Mouse (Mus musculus) midbrain, embryonic 12.5 days (tissue): Measurements from ENCODE around the gene Nat8f5. TPM values are rescaled to one million over a fixed set of nuclear protein-coding genes. Genes with fewer than 3 reads are reported as not detected.
"Not testable (repeated sequence)": the region's sequence is repeated elsewhere in the genome, so short reads cannot be mapped to it uniquely, and the experiment has no call there.

Experiments used
- ATAC-seq: fragments of 200-750 bp; cut with Nextera tagmentation; 2 replicates; pipeline ENCODE4 v1.8.0; 2017; ENCODE audit warnings: low read depth, moderate TSS enrichment, moderate library complexity; ENCODE audit not compliant: low FRiP score
- H3K27ac ChIP-seq: fragments of 300-500 bp; sonication (generic); replicated peaks from 2 replicates; pipeline ENCODE4 v1.5.1; 2016; ENCODE audit warnings: mild to moderate bottlenecking
- H3K27me3 ChIP-seq: fragments of 300-500 bp; sonication (generic); 2 replicates; pipeline ENCODE4 v1.6.1; 2016; ENCODE audit warnings: mild to moderate bottlenecking
- H3K36me3 ChIP-seq: fragments of 300-500 bp; sonication (generic); 2 replicates; pipeline ENCODE4 v1.6.1; 2016
- H3K4me1 ChIP-seq: fragments of 300-500 bp; sonication (generic); 2 replicates; pipeline ENCODE4 v1.6.1; 2016
- H3K4me2 ChIP-seq: fragments of 300-500 bp; sonication (generic); replicated peaks from 2 replicates; pipeline ENCODE4 v1.6.1; 2016; ENCODE audit warnings: mild to moderate bottlenecking, moderate library complexity
- H3K4me3 ChIP-seq: fragments of 300-500 bp; sonication (generic); 2 replicates; pipeline ENCODE4 v1.5.1; 2016; ENCODE audit warnings: mild to moderate bottlenecking
- H3K9ac ChIP-seq: fragments of 300-500 bp; sonication (generic); replicated peaks from 2 replicates; pipeline ENCODE4 v1.6.1; 2016; ENCODE audit warnings: mild to moderate bottlenecking, moderate library complexity
- H3K9me3 ChIP-seq: fragments of 300-500 bp; sonication (generic); 2 replicates; pipeline ENCODE4 v1.6.1; 2016; ENCODE audit warnings: mild to moderate bottlenecking
- WGBS: fragments of 180-500 bp; shearing (Covaris S2); methylation state at CpG from one replicate; pipeline ENCODE4 v1.1.7; 2016; 5-methylcytosine and 5-hydroxymethylcytosine counted together
- polyA plus RNA-seq: library from polyadenylated mRNA; unstranded; fragments of >200 nt; fragmentation: Nextera tagmentation; extraction: Ambion mirVana; gene quantifications from 2 replicates; pipeline ENCODE4 v1.2.1, GENCODE M21; 2016

Gene Nat8f5
- polyA plus RNA-seq, result not detected in 2 replicates

GRCm38 (mm10) chr6:85820837-85821236, at the start of gene Nat8f5, which contains the start of gene Nat8f6:
TSS of gene Nat8f5 (minus strand) at chr6:85820972.
TSS of gene Nat8f6 (minus strand) at chr6:85820954.
- 88% methylated on average over 5 of the region's 5 CpGs for WGBS
- Histone ChIP-seq H3K36me3 (no peaks in the 10 kb centered on the region), H3K9ac (no peak within 1 kb of the TSS), H3K4me1 (no peaks in the 10 kb centered on the region), H3K27me3 (no peaks in the 10 kb centered on the region), H3K9me3 (no peaks in the 10 kb centered on the region), H3K4me2 (no peak within 1 kb of the TSS), H3K27ac (no peak within 1 kb of the TSS), H3K4me3 (no peak within 1 kb of the TSS)
- ATAC-seq, result no peak

DNA sequence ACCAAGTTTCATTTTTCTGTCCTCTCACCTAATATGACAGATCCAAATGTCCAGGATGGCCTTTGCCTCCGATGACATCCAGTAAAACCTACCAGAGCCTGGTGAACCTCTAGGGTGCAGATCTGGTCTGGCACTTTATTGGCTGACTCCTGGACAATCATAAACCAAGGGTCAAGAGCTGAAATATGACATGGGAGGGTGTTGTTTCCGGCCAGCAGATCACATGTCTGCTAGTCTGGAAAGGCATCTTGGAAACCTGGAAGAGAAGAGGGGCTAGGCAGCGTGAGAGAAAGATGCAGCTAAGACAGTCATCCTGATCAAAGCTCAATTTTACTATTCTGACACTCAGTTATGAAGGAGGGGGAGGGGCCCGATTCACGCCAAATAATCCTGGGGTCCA, 48.2 kb upstream of the Nat8f5 start, which contains the start of gene Nat8f2:
Gene Nat8f2 (minus strand): TSS at position 153 of the 400 bp plus-strand sequence.
- not testable (repeated sequence) for ATAC-seq, H3K4me3 ChIP-seq, H3K27me3 ChIP-seq, H3K9ac ChIP-seq, H3K9me3 ChIP-seq, H3K4me1 ChIP-seq, H3K4me2 ChIP-seq, H3K36me3 ChIP-seq, H3K27ac ChIP-seq
- 92% methylated on average over 5 of the region's 5 CpGs for WGBS

DNA sequence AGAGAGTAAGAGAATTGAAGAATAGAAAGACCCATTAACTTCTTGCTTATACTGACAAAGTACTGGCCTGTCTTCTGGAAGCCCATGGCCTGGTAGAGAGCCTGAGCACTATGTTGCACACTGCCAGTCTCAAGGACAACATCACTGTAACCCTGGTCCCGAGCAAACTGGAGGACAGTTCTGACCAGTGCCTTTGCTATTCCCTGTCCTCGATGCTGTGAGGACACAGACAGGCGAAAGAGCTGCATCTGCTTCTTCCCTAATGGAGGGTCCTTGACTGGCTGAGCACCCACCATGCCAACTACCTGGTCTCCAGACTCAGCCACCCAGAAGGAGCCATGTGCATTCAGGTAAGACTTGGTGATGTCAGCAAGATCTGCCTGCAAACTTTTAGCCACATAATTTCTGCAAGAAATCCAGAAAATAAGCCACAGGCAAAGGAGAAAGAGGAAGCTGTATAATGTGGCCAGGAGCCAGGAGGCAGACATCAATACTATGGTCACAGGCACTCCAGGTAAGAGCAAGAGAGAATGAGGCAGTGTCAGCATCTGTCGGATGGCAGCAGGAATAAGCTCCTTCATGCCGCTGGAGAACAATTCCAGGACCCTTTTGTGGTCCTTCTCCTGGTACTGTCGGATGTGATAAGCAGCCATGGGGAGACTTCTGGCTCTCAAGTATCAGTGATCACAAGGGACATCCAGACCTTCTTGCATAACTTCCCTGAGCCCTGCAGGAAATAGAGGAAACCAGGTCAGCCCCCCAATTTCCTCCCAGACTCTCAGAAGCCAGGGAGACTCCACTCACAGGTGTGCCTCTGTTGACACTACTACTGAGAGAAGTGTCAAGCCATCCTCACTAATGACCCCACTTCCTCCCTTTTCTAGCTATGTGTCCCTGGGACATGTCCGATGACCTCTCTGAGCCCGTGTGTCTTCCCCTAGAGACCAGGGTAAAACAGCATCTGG, 47.2 kb upstream of the Nat8f5 start:
- ATAC-seq, result no peak
- Histone ChIP-seq H3K4me3 (no peak overlapping the region), H3K9me3 (no peaks in the 10 kb centered on the region), H3K27me3 (no peaks in the 10 kb centered on the region), H3K4me1 (no peaks in the 10 kb centered on the region), H3K27ac (no peak overlapping the region), H3K36me3 (no peaks in the 10 kb centered on the region), H3K9ac (no peak overlapping the region), H3K4me2 (no peak overlapping the region)
- 77% methylated on average over 8 of the region's 8 CpGs for WGBS

DNA sequence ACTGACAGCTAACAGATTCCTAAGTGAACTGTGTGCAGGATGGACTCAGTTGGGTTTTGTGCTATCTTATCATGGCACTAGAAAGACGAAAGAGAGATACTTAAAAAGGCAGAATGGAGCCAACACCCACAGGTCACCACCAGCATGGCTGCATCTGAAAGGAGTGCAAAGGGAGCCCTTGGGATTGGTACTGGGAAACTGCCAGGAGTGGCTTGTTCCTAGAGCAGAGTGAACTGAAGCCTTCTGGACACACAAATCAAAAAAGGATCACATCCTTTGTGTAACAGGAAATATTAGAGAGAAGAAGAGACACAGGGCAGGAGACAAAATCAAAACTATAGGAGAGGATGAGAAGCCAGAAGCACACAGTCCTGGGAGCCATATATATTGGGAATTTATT, 46.2 kb upstream of the Nat8f5 start:
- not testable (repeated sequence) for H3K4me1 ChIP-seq, ATAC-seq, H3K36me3 ChIP-seq, H3K27me3 ChIP-seq, H3K9ac ChIP-seq, H3K27ac ChIP-seq, H3K4me3 ChIP-seq, H3K9me3 ChIP-seq, H3K4me2 ChIP-seq
- 74% methylated on average over 1 of the region's 1 CpGs for WGBS

GRCm38 (mm10) chr6:85866166-85866565, 45.4 kb upstream of the Nat8f5 start:
- H3K4me3 ChIP-seq, H3K4me2 ChIP-seq, ATAC-seq, H3K27me3 ChIP-seq, H3K36me3 ChIP-seq, H3K9ac ChIP-seq, H3K27ac ChIP-seq, H3K4me1 ChIP-seq, H3K9me3 ChIP-seq: not testable (repeated sequence)
- 91% methylated on average over 3 of the region's 3 CpGs for WGBS

GRCm38 (mm10) chr6:85864900-85865639, 44.3 kb upstream of the Nat8f5 start:
- not testable (repeated sequence) for H3K27me3 ChIP-seq, H3K9me3 ChIP-seq, H3K4me1 ChIP-seq, H3K36me3 ChIP-seq, H3K9ac ChIP-seq, H3K27ac ChIP-seq, H3K4me3 ChIP-seq, H3K4me2 ChIP-seq, ATAC-seq
- 75% methylated on average over 6 of the region's 7 CpGs for WGBS

GRCm38 (mm10) chr6:85863840-85864239, 43.1 kb upstream of the Nat8f5 start:
- Histone ChIP-seq H3K36me3 (no peaks in the 10 kb centered on the region), H3K9ac (no peak overlapping the region), H3K27ac (no peak overlapping the region), H3K27me3 (no peaks in the 10 kb centered on the region), H3K9me3 (no peaks in the 10 kb centered on the region), H3K4me3 (no peak overlapping the region), H3K4me2 (no peak overlapping the region), H3K4me1 (no peaks in the 10 kb centered on the region)
- WGBS, result 88% methylated on average over 2 of the region's 2 CpGs
- ATAC-seq, result no peak

DNA sequence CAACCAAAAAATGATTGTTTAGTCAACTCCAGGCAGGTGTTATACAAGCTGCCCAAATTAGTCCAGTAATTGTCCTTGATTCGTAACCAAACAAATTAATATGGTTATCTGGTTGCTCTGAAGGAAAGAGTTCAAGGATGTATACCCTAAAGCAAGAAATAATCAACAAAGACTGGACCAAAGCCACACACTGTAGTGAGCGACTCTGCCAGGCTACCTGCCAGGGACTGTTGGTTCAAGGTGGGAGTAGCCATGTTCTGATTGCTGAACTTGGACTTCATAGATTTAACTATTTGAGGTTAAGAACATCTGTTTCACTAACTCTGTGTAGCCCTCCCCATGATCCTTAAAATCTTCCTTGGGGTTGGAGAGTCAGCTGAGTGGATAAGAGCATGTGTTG, 42.4 kb upstream of the Nat8f5 start:
- no peaks in the 10 kb centered on the region for H3K4me1 ChIP-seq
- no peaks in the 10 kb centered on the region for H3K9me3 ChIP-seq
- no peak for ATAC-seq
- WGBS, result 84% methylated on average over 2 of the region's 2 CpGs
- H3K4me2 ChIP-seq, result no peak overlapping the region
- H3K36me3 ChIP-seq, result no peaks in the 10 kb centered on the region
- H3K27me3 ChIP-seq, result no peaks in the 10 kb centered on the region
- H3K27ac ChIP-seq, result no peak overlapping the region
- H3K9ac ChIP-seq, result no peak overlapping the region
- no peak overlapping the region for H3K4me3 ChIP-seq

- no peak overlapping the region for H3K27ac ChIP-seq
- H3K36me3 ChIP-seq, result no peaks in the 10 kb centered on the region
- H3K27me3 ChIP-seq, result no peaks in the 10 kb centered on the region
- H3K9me3 ChIP-seq, result no peaks in the 10 kb centered on the region
- ATAC-seq, result no peak
- WGBS, result 81% methylated on average over 3 of the region's 3 CpGs
- H3K4me1 ChIP-seq, result no peaks in the 10 kb centered on the region
- H3K4me2 ChIP-seq, result no peak overlapping the region
- no peak overlapping the region for H3K9ac ChIP-seq
- H3K4me3 ChIP-seq, result no peak overlapping the region
Measured at GRCm38 (mm10) chr6:85862565-85862964, 41.8 kb upstream of the Nat8f5 start.

GRCm38 (mm10) chr6:85861247-85861646, 40.5 kb upstream of the Nat8f5 start:
- Histone ChIP-seq H3K9ac (no peak overlapping the region), H3K36me3 (no peaks in the 10 kb centered on the region), H3K4me1 (no peaks in the 10 kb centered on the region), H3K27me3 (no peaks in the 10 kb centered on the region), H3K9me3 (no peaks in the 10 kb centered on the region), H3K4me2 (no peak overlapping the region), H3K27ac (no peak overlapping the region), H3K4me3 (no peak overlapping the region)
- 85% methylated on average over 3 of the region's 3 CpGs for WGBS
- no peak for ATAC-seq

DNA sequence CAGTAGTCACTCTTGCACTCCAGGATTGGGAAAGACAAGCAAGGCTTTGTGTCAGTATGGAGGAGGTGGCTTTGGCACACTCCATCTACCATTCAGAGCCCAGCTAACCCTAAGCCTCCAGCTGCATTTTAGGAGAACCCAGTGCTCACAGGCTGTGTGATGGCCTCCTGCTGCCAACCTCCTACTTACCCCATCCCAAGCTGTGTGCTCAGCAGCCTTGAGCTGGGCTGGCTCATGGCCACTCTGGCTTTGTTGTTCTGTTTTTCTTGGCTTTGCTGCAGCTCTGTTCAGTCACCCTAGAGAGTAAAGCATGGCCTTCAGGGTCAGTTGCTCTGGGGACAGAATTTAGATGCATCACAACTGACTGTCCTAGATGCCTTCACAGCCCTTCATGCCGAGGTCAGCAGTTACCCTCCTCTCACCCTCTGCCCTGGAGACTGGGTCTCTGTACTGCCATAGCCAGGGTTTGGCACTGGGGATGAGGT, 35.5 kb upstream of the Nat8f5 start:
- no peaks in the 10 kb centered on the region for H3K36me3 ChIP-seq
- H3K27ac ChIP-seq, result no peak overlapping the region
- H3K4me1 ChIP-seq, result no peaks in the 10 kb centered on the region
- no peak overlapping the region for H3K4me2 ChIP-seq
- no peak for ATAC-seq
- no peaks in the 10 kb centered on the region for H3K9me3 ChIP-seq
- 83% methylated on average over 1 of the region's 1 CpGs for WGBS
- H3K4me3 ChIP-seq, result no peak overlapping the region
- no peaks in the 10 kb centered on the region for H3K27me3 ChIP-seq
- H3K9ac ChIP-seq, result no peak overlapping the region

DNA sequence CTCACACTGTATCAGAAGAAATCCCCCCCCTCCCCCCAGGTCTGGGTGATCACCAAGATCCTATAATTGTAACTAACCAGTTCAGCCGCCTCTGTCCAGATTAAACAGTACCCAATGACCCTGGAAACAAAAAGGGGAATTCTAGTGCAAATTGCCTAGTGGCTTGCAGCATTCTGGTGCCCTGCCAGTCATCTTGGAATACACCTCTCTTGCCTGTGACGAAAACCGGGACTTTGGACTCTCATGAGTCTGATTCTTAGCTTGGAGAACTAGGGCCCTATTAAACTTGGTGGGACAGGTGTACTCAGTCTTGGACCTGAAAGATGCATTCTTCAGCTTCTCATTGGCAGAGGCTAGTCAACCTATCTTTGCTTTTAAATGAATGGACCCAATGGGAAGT, 32.7 kb upstream of the Nat8f5 start:
- 79% methylated on average over 3 of the region's 3 CpGs for WGBS
- Histone ChIP-seq H3K36me3 (no peaks in the 10 kb centered on the region), H3K9me3 (no peaks in the 10 kb centered on the region), H3K4me3 (no peak overlapping the region), H3K27me3 (no peaks in the 10 kb centered on the region), H3K4me1 (peaks cover 4% of the 10 kb centered on the region; the same call in 1 of the 2 replicates), H3K4me2 (no peak overlapping the region), H3K9ac (no peak overlapping the region), H3K27ac (no peak overlapping the region)
- ATAC-seq, result no peak
